Mouse (Mus musculus) ES-Bruce4 (cell line): ENCODE data around the gene Mrgbp. TPM values are rescaled to one million over a fixed set of nuclear protein-coding genes. Genes with fewer than 3 reads are reported as not detected.
A peak's percentile ranks its signal among the peaks of the same experiment; 100 is the strongest.

Source experiments
- H3K27ac ChIP-seq: 2 replicates; pipeline ENCODE4 v1.5.1; 2012; ENCODE audit warnings: low read length, inconsistent platforms; ENCODE audit not compliant: insufficient read depth
- H3K27me3 ChIP-seq: 2 replicates; pipeline ENCODE4 v1.6.1; 2012; ENCODE audit warnings: mild to moderate bottlenecking, low read length, inconsistent platforms; ENCODE audit not compliant: control insufficient read depth, poor library complexity, insufficient read depth, severe bottlenecking
- H3K36me3 ChIP-seq: 2 replicates; pipeline ENCODE4 v1.6.1; 2012; ENCODE audit warnings: inconsistent platforms, mild to moderate bottlenecking, low read length, moderate library complexity; ENCODE audit not compliant: control insufficient read depth, poor library complexity, insufficient read depth, severe bottlenecking
- H3K4me1 ChIP-seq: one replicate; pipeline ENCODE4 v1.8.1; 2011; ENCODE audit warnings: low read length; ENCODE audit not compliant: control insufficient read depth, insufficient read depth
- H3K4me3 ChIP-seq: 2 replicates; pipeline ENCODE4 v1.5.1; 2011; ENCODE audit warnings: low read depth, mild to moderate bottlenecking, low read length
- H3K9ac ChIP-seq: 2 replicates; pipeline ENCODE4 v1.6.1; 2012; ENCODE audit warnings: low read depth, mild to moderate bottlenecking, inconsistent platforms; ENCODE audit not compliant: poor library complexity, severe bottlenecking
- H3K9me3 ChIP-seq: replicated peaks from 2 replicates; pipeline ENCODE4 v1.6.1; 2012; ENCODE audit warnings: mild to moderate bottlenecking, low read length, inconsistent platforms; ENCODE audit not compliant: control insufficient read depth, poor library complexity, insufficient read depth, severe bottlenecking
- CTCF ChIP-seq: IDR thresholded peaks from one replicate; pipeline ENCODE4 v1.8.1; 2011; ENCODE audit warnings: low read depth, low read length
- EP300 ChIP-seq: IDR thresholded peaks from 2 replicates; pipeline ENCODE4 v1.6.1; 2011; ENCODE audit warnings: low read depth, low read length; ENCODE audit not compliant: insufficient read depth
- POLR2A ChIP-seq: IDR thresholded peaks from one replicate; pipeline ENCODE4 v1.8.1; 2011; ENCODE audit warnings: low read length; ENCODE audit not compliant: insufficient read depth
- polyA plus RNA-seq: library from polyadenylated mRNA; stranded (reverse); fragments of >200 nt; gene quantifications from 2 replicates; pipeline ENCODE4 v1.2.4, GENCODE M21; 2011; ENCODE audit warnings: low read depth; ENCODE audit not compliant: missing spikeins, insufficient read depth, insufficient read length

Mrgbp gene
- polyA plus RNA-seq, 1 experiment, result 22.3 TPM

GRCm38 (mm10) chr2:180563296-180563695 lies 17.8 kb upstream of the Mrgbp start:
- Histone ChIP-seq H3K4me1 (no peaks in the 10 kb centered on the region), H3K27me3 (no peaks in the 10 kb centered on the region), H3K9me3 (no peaks in the 10 kb centered on the region), H3K9ac (no peak overlapping the region), H3K36me3 (no peaks in the 10 kb centered on the region), H3K4me3 (no peak overlapping the region), H3K27ac (no peak overlapping the region)
- no peak for TF ChIP-seq CTCF
- no peak for TF ChIP-seq POLR2A
- TF ChIP-seq EP300, result no peak

- Histone ChIP-seq H3K4me1 (no peaks in the 10 kb centered on the region), H3K4me3 (no peak overlapping the region), H3K27me3 (no peaks in the 10 kb centered on the region; the same call in 1 of the 2 replicates), H3K9ac (no peak overlapping the region), H3K9me3 (no peaks in the 10 kb centered on the region), H3K36me3 (no peaks in the 10 kb centered on the region), H3K27ac (no peak overlapping the region)
- TF ChIP-seq POLR2A (no peak), EP300 (no peak), CTCF (no peak)
Observed at GRCm38 (mm10) chr2:180563841-180564240, 17.3 kb upstream of the Mrgbp start.

- H3K27me3 ChIP-seq, result no peaks in the 10 kb centered on the region; the same call in 1 of the 2 replicates
- H3K9ac ChIP-seq, result no peak overlapping the region
- TF ChIP-seq CTCF, result peak; percentile 63
- TF ChIP-seq POLR2A, result no peak
- no peak overlapping the region for H3K4me3 ChIP-seq
- H3K36me3 ChIP-seq, result no peaks in the 10 kb centered on the region
- no peaks in the 10 kb centered on the region for H3K9me3 ChIP-seq
- H3K27ac ChIP-seq, result no peak overlapping the region
- H3K4me1 ChIP-seq, result no peaks in the 10 kb centered on the region
Observed at GRCm38 (mm10) chr2:180566240-180566913, 14.7 kb upstream of the Mrgbp start.

DNA sequence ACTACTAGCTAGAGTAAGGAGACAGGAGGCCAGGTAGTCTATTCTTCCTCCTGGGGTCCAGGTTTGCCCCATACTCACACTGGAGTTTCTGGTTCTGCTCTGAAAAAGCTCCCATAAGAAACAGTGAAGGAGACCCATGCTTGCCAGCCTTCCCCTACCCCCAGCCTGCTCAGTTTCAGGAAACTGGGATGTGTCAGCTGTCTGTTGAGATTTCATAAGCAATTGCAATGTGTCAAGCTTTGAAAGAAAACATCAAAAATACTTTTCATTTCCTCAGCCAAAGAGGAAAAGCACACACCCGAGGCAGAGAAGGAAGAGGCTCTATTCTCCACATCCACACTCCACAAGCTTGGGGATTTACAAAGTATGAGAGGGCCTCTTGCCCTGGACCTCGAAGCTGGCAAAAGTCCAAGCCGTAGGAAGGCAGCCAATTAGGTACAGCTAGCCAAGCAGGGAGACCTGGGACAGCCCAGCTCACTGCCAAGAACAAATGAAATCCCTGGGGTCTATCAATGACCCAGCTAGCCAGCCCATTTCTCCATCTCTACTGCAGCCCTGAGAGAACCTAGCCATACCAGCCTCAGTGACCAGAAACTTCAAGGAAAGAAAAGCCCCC lies 12.0 kb upstream of the Mrgbp start:
- Histone ChIP-seq H3K27me3 (no peaks in the 10 kb centered on the region; the same call in 1 of the 2 replicates), H3K27ac (no peak overlapping the region), H3K9ac (no peak overlapping the region), H3K4me1 (no peaks in the 10 kb centered on the region), H3K9me3 (no peaks in the 10 kb centered on the region), H3K4me3 (no peak overlapping the region), H3K36me3 (no peaks in the 10 kb centered on the region)
- TF ChIP-seq EP300, result no peak
- TF ChIP-seq POLR2A, result no peak
- TF ChIP-seq CTCF, result no peak

DNA sequence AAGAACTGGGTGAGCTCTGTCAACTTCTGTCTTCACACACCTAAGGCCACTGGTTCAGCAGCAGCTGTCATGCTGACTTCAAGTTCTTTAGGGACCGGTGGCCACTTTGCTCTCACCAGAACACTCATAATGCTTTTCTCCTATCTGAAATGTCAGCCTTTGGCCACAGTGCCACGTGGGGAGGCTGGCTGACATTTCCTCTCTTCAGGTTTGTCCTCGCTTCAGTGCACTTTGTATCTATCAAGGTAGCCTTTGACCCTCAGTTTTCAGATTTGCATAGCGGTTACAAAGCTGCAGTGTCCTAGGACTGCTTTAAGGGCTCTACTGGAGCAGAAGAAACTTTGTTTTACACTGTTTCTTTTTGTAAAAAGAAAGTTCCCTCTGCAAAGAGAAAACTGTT lies 4.6 kb upstream of the Mrgbp start:
- Histone ChIP-seq H3K36me3 (no peaks in the 10 kb centered on the region), H3K27me3 (no peaks in the 10 kb centered on the region), H3K9me3 (no peaks in the 10 kb centered on the region), H3K9ac (no peak overlapping the region), H3K4me1 (no peaks in the 10 kb centered on the region), H3K4me3 (no peak overlapping the region), H3K27ac (no peak overlapping the region)
- TF ChIP-seq POLR2A, result no peak
- no peak for TF ChIP-seq EP300
- no peak for TF ChIP-seq CTCF

- Histone ChIP-seq H3K9ac (no peak overlapping the region), H3K9me3 (no peaks in the 10 kb centered on the region), H3K4me3 (no peak overlapping the region), H3K36me3 (no peaks in the 10 kb centered on the region), H3K27me3 (no peaks in the 10 kb centered on the region), H3K27ac (no peak overlapping the region), H3K4me1 (no peaks in the 10 kb centered on the region)
- TF ChIP-seq CTCF (peak; percentile 90), POLR2A (no peak)
Observed at GRCm38 (mm10) chr2:180578686-180579085, 2.4 kb upstream of the Mrgbp start.
